Mouse (Mus musculus) pancreas, adult 10 weeks (tissue): Measurements from ENCODE around the gene Zc3h12c. TPM values are rescaled to one million over a fixed set of nuclear protein-coding genes. Genes with fewer than 3 reads are reported as not detected.

ENCODE experiments used
- polyA plus RNA-seq: library from polyadenylated mRNA; stranded (reverse); fragments of 350-450 nt; fragmentation: Illumina TruSeq; extraction: RNeasy Lipid Tissue Mini Kit (QIAGEN cat#74804); gene quantifications from one replicate; pipeline ENCODE4 v1.2.3, GENCODE M21; 2015; ENCODE audit warnings: low read depth, low replicate concordance; ENCODE audit not compliant: insufficient read depth

The Zc3h12c gene
- polyA plus RNA-seq = 1.1 TPM

GRCm38 (mm10) chr9:52167863-52168685 lies at the start of gene Zc3h12c:
Zc3h12c (minus strand) TSS chr9:52168572.

Other genes with a start within 250 kb of the Zc3h12c start
- gene Fdx1, start 205.0 kb downstream of the Zc3h12c start, polyA plus RNA-seq = 13.3 TPM
- 19.4 TPM for gene Rdx, start 121.4 kb downstream of the Zc3h12c start, polyA plus RNA-seq